Mouse (Mus musculus) embryo, embryonic 9.5 days (tissue): ENCODE results near the gene Acta2.
"Not testable (repeated sequence)": the region's sequence is repeated elsewhere in the genome, so short reads cannot be mapped to it uniquely, and the experiment has no call there.

Source experiments
- DNase-seq: peaks from one replicate; pipeline ENCODE4 v3.0.0-alpha.2; 2017; ENCODE audit errors: extremely low spot score

The Acta2 gene

GRCm38 (mm10) chr19:34220732-34221380 lies 34.5 kb downstream of the Acta2 start:
- no peak for DNase-seq

DNA sequence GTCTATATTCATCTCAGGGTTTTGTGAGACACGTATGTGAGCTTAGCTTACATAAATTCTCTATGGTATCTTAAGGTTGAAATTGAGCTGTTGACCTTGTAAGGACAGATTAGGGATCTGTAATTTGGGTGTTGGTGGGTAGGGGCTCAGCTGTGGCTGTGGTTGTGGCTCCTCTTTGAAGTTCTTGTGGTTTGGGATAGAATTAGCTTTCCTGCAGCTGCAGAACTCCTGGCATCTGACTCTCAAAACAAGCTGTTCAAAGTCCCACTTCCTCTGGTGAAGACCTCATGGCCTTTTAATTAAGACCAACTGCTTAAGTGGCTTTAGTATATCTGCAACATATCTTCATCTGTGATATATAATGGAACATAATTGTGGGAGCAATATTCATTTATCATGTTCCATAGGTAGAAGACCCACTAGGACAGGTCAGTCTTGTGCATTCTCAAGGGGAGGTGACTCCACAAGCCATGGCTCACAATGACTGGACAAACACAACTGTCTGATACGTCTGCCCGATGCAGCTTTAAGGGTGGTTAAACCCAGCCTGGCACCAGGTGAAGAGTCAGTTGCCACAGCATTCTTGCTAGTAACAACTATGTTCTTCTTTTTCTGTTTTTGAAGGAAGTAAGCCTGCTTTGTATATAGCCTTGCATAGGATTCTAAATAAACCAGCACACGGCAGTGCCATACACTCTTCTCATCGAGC lies 36.0 kb downstream of the Acta2 start:
- DNase-seq, result no peak

- DNase-seq, result no peak
These were observed 37.6 kb downstream of the Acta2 start for GRCm38 (mm10) chr19:34217761-34218160.

DNA sequence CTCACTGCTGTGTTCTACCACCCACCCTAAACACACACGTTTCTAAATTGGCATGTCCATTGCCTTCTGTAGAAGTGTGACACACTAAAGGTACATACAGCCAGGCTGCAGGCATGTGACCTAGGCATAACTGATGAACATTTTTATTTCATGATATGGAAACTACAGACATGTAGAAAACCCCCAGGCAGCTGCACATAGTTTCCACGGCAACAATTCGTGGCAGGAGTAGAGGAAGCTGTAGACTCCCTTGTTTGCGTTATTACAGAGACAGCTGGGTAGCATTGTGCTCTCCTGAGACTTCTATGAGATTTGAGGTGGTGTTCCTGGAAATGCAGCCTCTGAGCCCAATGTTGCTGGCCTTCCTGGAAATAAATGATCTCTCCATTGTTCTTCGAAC lies 38.4 kb downstream of the Acta2 start:
- no peak for DNase-seq

DNA sequence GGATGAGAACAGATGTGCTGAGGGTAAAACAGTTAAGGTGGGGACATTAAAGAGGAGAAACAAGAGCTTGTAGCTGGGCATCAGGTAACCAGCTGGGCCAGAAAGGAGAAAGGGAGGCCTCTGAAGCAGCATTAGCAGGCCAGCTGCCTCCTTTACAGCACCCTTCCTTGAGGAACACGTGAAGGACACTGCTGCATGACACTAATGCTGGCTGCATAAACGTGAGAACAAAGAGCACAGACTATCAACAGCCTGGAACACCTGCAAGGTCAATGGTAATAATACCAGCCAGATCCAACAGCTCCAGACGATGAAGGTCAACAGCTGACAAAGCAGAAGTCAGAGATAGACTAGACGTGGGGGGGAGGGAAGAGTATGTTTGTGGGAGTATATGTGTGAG lies 41.3 kb downstream of the Acta2 start:
- no peak for DNase-seq

DNA sequence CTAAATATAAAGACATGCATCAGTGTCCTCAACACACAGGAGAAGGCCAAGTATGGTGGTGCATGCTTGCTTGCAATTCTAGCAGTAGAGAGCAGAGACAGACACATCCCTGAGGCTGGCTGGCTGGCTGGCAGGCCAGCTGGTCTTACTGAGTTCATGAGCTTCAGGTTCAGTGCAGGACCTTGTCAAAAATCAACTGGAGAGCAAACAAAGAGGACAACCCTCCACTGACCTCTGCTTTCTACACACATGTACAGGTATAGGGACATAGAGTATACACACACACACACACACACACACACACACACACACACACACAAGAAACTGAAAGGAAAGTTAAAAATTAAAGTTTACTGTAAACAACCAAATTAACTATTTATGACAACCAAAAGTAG lies 42.1 kb downstream of the Acta2 start:
- DNase-seq, result no peak

DNA sequence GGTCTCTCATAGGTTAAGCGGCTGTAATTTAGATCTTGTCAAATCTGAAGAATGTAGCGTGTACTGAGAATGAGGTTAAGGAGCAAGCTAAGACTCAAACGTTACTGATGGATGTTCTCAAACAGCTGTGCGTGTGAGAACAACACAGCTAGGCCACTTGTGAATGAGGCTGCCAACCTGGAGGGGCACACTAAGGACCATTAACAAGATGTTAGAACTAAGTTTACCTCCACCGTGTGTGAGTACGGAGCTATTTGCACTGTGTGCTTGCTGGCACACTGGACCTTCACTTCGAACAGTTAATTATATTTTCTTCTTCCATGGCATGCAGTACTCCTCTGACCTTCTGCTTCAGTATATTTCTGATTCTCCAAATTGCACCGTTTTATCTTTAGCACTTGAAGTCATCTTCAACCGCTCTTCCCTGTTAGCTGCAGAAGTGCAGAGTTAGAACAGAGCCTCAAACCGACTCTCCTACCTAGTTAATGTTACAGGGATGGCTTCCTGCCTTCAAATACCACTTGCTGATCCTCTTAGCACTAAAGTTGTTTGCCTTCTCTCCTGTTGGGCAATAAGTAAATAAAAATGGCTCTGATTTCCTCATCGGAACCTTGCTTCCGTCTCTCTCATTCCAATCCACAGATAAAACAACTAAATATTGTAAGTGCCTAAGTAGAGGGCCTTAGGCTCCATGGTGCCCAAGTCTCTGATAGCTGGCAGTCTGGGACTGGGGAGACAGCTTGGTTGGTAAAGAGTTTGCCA lies 42.7 kb downstream of the Acta2 start:
- no peak for DNase-seq

DNA sequence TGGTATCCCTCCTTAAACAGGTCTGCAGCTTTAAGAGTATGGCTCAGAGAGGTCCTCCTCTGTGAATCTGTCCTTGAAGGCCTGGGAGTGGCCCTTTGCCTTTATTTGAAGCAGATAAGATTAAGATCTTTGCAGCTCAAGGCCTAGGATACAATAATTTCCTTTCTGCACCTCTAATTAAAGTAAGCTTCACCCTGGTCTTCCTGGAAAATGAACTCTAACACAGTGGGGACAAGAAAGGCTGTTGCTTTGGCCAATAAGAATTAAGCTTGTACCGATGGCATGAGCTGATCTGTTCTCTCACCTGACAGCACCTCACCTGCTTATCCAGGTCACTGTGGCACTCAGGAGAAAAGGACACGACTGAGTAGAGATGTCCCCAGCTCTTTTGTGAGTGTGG lies 44.5 kb downstream of the Acta2 start:
- no peak for DNase-seq

GRCm38 (mm10) chr19:34209930-34210581 lies 45.3 kb downstream of the Acta2 start:
- DNase-seq, result no peak

DNA sequence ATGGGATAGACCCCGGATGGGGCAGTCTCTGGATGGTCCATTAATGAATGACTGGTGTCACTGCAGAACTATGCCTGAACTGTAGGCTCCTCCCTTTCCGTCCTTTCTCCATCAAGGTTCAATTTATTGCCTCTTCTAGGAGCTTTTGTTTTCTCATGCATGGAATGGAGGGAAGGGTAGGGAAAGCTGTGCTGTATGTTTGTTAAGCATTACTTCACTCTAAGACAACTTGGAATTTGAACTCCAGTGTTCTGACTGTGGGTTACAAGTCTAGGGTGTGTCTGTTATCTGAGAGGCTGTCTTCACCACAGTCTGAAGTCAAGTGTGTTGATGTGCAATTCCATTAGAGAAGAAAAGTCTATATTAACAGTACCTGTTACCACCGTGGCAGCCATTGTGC lies 46.4 kb downstream of the Acta2 start:
- no peak for DNase-seq

DNA sequence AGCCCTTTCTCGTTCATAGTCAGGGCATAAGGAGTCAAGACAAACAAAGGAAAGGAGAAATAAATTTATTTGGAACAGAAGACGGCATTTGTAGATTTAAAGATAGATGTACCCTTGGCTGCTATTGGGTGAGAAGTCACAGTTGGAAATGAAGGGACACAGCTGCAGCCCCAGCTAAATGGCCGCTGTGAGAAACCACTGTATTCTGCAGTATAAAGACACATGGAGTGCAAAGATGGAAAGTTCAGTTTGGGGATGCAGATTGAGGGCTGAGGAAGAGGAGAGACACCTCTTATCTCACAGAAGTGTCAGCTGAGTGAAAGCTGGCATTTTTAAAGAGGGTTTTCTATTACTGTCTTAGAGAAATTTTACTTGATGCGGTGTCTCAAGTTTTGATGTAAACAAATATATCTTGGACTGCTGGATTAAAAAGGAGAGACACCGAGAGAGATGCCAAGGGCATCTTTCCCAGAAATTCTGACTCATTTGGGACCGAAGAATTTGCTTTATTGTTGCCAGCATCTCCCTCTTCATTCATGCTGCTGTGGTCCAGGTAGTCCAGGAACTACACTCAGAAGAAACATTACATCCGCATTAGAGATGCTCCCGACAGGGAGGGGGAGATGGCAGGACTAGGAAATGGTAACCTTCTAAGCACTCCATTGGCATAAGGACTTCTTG lies 48.5 kb downstream of the Acta2 start:
- DNase-seq, result no peak

DNA sequence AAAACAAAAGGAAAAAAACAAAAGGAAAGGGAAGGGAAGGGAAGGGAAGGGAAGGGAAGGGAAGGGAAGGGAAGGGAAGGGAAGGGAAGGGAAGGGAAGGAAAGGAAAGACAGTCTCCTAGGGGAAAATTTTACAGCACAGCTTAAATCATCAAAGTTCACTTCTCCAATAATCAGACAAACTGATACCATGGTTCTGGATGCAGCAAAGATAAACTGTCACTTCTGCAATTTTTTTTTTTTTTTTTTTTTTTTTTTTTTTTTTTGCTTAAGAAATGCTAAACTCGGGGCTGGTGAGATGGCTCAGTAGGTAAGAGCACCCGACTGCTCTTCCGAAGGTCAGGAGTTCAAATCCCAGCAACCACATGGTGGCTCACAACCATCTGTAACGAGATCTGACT lies 49.3 kb downstream of the Acta2 start:
- not testable (repeated sequence) for DNase-seq

GRCm38 (mm10) chr19:34202668-34203067 lies 52.7 kb downstream of the Acta2 start:
- no peak for DNase-seq

DNA sequence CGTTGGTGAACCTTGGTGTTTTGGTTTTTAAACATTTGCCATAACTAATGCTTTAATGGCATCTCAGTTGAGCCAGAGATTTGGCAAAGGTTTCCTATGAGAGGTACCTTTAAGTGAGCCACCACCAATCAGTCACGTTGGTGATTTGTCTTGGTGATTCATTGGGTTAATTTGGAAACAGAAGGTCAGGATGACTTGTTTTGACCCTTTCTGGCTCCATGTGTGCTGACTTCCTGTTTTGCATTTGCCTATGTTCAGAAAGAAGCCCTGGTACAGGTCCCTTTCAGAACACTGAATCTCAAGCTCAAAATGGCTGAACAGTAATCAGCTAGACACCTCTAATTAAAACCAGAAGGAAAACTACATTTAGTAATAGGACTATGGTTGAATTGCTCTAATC lies 55.9 kb downstream of the Acta2 start:
- DNase-seq, result no peak

GRCm38 (mm10) chr19:34198901-34199300 lies 56.5 kb downstream of the Acta2 start:
- no peak for DNase-seq

DNA sequence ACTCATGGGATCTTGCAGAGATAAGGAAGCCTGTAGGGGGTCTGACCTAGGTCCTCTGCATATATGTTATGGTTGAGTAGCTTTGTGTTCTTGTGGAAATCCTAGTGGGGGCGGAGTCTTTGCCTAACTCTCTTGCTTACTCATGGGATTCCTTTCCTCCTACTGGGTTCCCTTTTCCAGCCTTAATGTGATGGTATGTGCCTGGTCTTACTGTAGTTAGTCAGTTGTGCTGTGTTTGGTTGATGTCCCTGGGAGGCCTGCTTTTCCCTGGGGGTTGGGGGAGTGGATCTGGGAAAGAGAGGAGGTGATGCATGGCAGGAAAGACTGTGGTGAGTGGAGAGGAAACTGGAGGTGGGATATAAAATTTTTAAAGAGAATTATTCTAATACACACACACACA lies 57.3 kb downstream of the Acta2 start:
- no peak for DNase-seq

- no peak for DNase-seq
These were observed 60.4 kb downstream of the Acta2 start for GRCm38 (mm10) chr19:34195031-34195430.

- no peak for DNase-seq
These were observed 61.2 kb downstream of the Acta2 start for GRCm38 (mm10) chr19:34194132-34194745.

- no peak for DNase-seq
These were observed 61.7 kb downstream of the Acta2 start for GRCm38 (mm10) chr19:34193683-34194082.

- peak; percentile 28 for DNase-seq
These were observed 62.2 kb downstream of the Acta2 start for GRCm38 (mm10) chr19:34193149-34193548.
